Mouse (Mus musculus) common myeloid progenitor, adult 5-6 weeks (primary cell): Measurements from ENCODE around the gene Smg6. TPM values are rescaled to one million over a fixed set of nuclear protein-coding genes. Genes with fewer than 3 reads are reported as not detected.

Source experiments
- ATAC-seq: replicated peaks from 2 replicates; pipeline ENCODE4 v1.8.0; 2016; ENCODE audit warnings: low read depth, mild to moderate bottlenecking, moderate TSS enrichment, inconsistent platforms; ENCODE audit not compliant: poor library complexity, severe bottlenecking
- total RNA-seq: library from RNA; stranded (forward); fragments of 200-1000, 187-1606 nt; gene quantifications from 2 replicates; pipeline ENCODE4 v1.2.3, GENCODE M21; 2017

The Smg6 gene
- total RNA-seq, 1 experiment from 2014 or later: 46.7 TPM

DNA sequence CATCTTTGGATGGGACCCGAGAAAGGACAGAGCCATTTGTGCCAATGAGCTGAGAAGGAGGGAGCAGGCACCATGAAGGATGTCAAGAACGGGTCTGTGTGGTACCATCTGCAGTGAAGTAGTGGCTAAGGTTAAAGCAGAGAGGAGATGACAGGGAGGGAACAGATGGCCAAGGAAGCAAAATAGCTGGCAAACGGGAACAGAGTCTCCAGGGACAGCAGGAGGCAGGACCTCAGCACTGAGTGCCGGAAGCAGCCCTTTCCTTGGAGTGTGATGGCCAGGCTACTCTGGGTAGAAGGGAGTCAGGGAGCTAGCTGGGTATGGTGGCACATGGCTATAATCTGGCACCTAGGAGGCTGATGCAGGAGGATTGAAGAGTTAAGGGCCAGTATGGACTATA, 273.2 kb downstream of the Smg6 start:
- ATAC-seq: no peak

DNA sequence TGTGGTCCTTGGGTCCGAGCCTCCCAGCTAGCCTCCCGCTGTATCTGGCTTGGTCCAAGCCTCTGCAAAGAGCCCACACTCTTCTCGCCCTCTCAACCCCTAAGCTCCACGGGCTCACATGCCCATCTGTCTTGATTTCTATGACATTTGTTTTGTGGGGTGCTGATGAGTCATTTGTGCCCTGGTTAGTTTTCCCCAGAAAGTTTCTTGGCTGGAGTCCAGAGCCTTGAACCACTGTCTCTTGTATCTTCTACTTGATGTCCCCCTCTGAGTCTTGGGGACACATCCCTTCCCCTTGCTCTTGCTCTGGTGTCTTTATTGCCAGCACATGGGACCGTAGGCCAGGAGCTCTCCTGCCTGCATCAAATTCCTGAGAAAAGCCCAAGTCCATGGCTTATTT, 274.3 kb downstream of the Smg6 start:
- ATAC-seq: no peak

DNA sequence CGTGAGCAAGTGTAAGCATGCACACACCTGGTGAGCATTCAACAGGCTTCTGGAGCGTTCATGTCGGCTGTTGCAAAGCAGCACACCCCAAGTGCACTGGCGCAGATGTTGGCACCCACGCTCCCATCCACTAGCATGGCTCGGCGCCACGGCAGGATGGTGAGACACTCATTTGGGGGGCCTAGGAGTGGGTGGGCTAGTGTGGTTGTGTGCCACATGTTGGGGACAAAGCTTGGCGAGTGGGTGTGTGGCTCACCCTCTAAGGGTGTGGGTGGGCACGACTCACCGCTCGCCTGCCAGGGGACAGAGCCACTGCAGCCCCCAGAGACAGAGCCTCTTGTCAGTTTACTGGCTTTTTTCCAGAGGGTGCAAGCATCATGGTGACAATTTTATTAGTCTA, 275.3 kb downstream of the Smg6 start:
- ATAC-seq: no peak

DNA sequence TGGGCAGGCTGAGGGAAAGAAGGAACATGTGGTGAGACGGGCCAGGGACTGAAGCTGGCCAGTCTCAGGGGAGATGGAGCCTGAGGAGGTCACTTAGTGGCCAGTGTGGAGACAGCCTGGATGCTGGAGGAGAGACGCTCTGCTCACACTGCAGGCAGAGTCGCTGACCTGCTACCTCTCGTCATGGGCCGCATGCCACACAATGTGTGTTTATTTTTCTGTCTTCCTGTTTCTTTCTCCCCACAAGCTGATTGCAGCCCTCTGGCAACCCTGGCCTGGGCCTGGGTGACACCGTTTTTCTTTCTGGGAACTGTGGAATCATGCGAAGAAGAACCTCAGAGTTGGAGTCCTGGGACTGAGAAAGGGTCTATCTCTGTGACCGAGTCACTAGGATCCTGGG, 276.1 kb downstream of the Smg6 start:
- ATAC-seq: no peak

DNA sequence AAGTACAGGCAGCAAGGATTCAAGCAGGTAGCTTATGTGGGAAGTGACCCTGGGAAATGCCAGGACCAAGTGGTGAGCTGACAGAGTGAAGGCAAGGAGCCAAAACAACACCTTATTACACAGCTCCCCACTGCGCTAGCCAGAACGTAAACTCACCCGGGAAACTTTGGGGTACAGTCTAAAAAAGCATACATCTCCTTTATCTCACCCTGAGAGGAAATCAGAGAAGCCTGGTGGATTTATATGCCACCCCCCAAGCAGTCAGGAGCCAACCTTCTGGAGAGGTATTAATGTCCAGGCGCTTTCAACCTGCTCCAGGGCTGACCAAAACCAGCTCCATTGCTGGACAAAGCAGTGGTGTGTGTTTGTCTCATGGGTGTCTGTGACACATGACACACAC, 278.3 kb downstream of the Smg6 start:
- ATAC-seq: no peak

DNA sequence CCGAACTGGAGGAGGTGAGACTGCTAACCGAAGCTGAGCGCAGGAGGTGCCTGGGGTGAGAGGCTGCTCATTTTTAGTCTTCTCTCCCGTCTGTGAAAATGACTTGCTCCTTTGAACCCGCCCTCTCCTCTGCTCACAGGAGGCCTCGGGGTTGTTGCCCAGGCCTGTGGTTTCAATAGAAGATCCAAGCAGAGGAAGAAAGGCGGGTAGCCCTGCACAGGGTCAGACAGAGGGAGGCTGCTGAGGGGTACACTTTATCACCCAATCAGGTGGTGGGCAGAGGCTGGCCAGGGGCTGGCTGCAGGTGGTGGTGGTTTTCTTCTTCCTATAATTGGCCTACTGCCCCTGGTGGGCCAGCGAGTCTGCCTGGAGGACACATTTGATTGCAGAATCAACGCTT, 278.8 kb downstream of the Smg6 start:
- ATAC-seq: peak; percentile 46

DNA sequence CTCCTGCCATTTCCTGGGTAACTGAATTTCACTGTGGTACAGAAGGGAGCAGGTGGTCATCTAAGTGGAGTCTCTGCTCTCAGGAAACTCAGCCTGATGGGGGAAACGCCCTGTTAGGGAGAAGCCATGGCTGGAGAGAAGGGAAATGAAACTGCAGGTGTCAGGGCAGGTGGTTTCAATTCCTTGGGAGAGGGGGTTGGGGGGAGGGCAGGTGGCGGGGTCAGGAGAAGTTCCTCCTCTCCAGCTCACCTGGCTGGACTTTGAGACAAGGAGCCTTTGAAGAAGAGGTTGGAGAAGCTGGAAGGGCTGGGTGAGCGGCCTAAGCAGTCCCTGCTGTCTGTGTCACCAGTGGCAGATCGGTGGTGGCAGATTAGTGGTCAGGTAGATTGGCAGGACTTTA, 280.7 kb downstream of the Smg6 start:
- no peak for ATAC-seq

DNA sequence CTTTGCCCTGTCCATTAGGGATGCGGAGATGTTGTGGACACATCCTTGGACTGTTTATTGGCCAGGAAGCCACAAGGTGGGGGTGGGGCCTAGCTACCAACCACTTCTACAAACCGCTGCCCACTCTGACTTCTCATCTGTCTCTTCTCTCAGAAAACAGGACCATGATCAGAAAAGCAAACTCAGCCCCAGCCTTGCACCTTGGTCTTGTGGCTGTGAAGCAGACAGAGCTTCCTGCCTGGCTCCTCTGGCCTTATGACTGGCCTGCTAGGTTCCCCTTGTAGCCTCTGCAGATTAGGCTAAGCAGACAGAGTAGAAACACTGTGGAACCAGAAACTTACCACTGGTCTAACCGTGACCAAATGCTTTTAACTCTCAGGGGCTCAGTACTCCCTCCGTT, 283.7 kb downstream of the Smg6 start:
- ATAC-seq: peak; percentile 46

DNA sequence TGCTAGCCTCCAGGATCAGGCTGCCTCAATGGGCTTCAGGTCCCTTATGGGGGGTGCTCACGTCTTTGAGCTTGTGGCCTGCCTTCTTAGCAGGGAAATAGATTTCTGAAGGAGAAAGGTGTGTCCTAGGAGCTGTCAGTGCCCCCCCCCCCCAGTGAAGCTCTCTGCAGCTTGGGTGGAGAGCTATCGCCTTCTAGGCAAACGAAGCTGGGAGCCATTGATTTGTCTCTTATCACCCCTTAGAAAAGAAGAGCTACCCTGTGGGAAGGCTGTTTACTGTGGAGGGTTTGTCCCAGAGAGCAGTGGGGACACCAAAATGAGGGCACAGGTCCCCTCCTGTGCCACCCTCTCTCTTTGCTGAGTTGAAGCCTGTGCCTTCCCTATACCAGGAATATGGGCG, 284.5 kb downstream of the Smg6 start:
- no peak for ATAC-seq

DNA sequence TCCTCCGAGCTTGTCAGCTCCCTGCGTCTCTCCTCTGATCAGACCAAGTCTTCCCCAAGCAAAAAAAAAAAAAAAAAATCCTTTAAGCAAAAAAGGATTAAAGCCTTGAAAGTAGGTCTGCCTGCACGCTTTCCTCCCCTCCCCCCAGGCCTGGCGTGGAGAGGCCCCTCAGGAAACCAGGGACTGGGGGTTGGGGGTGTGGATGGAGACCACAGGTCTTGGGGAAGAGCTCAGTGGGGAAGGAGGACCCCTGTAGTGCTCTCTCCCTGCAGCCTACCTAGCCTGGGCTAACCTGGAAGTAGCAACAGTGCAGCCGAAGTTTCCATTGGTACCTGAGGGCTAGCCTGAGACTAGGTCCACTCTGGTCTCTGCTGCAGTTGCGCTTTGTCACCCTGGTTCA, 285.1 kb downstream of the Smg6 start:
- ATAC-seq: no peak

DNA sequence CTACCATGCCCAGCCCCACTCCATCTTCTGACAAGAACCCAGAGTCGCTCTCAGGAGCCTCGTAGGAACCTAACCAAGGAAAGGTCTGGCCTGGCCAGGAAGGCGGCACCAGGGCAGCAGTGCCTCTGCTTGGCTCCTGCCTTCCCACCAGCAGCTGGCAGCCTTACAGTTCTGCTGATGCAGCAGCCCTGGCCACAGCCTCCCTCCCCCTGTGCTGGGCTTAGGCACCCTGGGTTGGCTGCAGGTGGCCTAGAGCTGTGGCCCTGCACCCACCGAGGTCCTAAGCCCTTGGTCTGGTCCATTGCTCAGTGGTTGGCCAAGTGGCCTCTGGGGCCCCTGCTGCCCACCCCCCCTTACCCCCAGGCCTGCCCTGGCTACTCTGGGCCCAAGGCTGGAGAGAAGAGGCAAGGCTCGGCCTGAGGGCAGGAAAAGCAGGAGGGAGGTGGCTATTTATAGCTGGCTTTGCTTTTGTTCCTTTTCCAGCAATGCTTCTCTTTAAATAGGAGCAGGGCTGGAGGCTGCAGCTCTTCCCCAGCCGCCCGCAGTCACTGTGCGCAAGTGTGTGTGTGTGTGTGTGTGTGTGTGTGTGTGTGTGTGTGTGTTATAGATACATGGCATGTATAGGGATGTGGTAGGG, 286.5 kb downstream of the Smg6 start:
- peak; percentile 34 for ATAC-seq

DNA sequence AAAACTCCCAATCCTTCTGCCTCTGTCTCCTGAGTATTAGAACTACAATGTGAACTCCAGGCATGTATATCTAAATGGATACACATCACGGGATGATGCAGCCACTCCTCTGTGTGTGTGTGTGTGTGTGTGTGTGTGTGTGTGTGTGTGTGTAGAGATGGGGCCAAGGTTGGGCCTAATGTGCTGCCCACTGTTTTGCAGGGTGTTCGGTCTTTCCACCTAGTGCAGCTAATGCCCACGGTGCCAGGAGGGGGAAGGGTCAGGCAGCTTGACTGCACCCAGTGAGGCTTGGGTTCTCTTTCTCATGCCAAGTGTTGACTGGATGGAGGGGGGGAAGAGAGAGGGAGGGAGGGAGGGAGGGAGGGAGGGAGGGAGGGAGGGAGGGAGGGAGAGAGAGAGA, 287.3 kb downstream of the Smg6 start:
- ATAC-seq: no peak

DNA sequence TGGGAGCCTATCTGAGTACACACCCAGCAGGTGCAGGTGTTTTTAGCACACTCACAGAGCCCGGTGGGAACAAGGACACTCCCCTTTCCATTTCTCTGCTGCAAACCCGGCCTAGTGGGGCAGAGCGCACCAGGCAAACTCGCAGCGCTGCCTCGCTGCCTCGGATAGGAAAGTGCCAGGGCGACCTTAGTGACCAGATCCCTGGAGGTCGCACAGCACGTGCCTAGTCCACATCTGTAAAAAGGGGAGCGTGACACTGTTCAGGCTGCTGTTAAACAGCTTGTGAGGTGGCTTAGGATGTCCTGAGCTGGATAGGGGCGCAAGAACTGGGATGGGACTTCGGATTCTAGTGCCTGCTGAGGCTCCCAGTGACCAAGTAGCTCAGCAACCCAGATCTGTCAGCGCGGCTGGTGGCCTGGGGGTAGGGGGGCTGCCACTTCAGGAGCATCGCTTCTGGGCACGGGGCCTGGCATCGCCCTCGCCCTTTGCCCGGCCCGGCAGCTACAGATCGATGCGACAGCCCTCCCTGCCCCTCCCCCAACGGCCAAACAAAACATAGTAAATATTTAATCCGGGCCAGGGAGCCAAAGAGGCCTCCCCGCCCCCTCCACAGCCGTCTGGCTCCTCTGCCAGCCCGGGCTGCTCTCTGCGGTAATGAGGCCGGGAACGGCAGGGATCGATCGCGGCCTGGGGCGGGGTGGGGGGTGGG, 287.9 kb downstream of the Smg6 start:
- no peak for ATAC-seq

Other genes starting within 250 kb of the Smg6 start
- 64.4 and 76.8 TPM in 2 replicates for gene Pafah1b1, start 201.2 kb upstream of the Smg6 start, total RNA-seq
- 31.7 and 50.6 TPM in 2 replicates for gene Mettl16, start 155.0 kb upstream of the Smg6 start, total RNA-seq
- 4.9 and 10.6 TPM in 2 replicates for gene Mnt, start 94.9 kb upstream of the Smg6 start, total RNA-seq
- gene Sgsm2, start 28.8 kb upstream of the Smg6 start, total RNA-seq: 4.2 and 8.2 TPM in 2 replicates
- gene Tsr1, start 27.8 kb upstream of the Smg6 start, total RNA-seq: 92.1 and 102 TPM in 2 replicates
- 10.3 and 10.4 TPM in 2 replicates for gene Srr, start 125 bp downstream of the Smg6 start, total RNA-seq
- gene Hic1, start 243.7 kb downstream of the Smg6 start, total RNA-seq: 1.1 TPM in 1 of 2 replicates, not detected in the other